8 mouse cellular contexts compared by ENCODE assay signal in genomic region chr5:129942073-129942939, GRCm38 (mm10). TPM values are rescaled to one million over a fixed set of nuclear protein-coding genes. Genes with fewer than 3 reads are reported as not detected.
DNase-seq lines count a peak whose midpoint lies in the region; ATAC-seq lines count a peak whose summit lies in the region.
"Not testable (repeated sequence)": the region's sequence is repeated elsewhere in the genome, so short reads cannot be mapped to it uniquely, and the experiment has no call there.

No protein-coding gene starts in this region.

- H3K4me3 ChIP-seq in forebrain, embryonic 14.5 days (ENCODE audit: low read depth, low read length), result peak overlapping the region; percentile 82
- peak overlapping the region; percentile 93 for H3K4me3 ChIP-seq in liver, embryonic 15.5 days (replicated peaks)
- peak overlapping the region; percentile 86 for H3K4me3 ChIP-seq in neural tube, embryonic 11.5 days (ENCODE audit: low read depth, low read length)
- peak overlapping the region; percentile 89 for H3K4me3 ChIP-seq in stomach, embryonic 16.5 days (replicated peaks; ENCODE audit: low read length)

- H3K9ac ChIP-seq in forebrain, embryonic 14.5 days (ENCODE audit: low read length), result peak overlapping the region; percentile 88
- H3K9ac ChIP-seq in liver, embryonic 15.5 days, result peak overlapping the region; percentile 97
- H3K9ac ChIP-seq in neural tube, embryonic 11.5 days (ENCODE audit: low read length), result peak overlapping the region; percentile 75
- peak overlapping the region; percentile 94 for H3K9ac ChIP-seq in stomach, embryonic 16.5 days (ENCODE audit: low read length)

- peak overlapping the region; percentile 33; the same call in 1 of the 2 replicates for H3K27ac ChIP-seq in forebrain, embryonic 14.5 days (ENCODE audit: low read depth, low read length)
- peak overlapping the region; percentile 95 for H3K27ac ChIP-seq in liver, embryonic 15.5 days (replicated peaks)
- H3K27ac ChIP-seq in neural tube, embryonic 11.5 days (ENCODE audit: low read depth, low read length), result 0 out of 2 replicates have a peak overlapping the region, but pooled peaks have one; percentile 21
- H3K27ac ChIP-seq in stomach, embryonic 16.5 days (ENCODE audit: low read length), result peak overlapping the region; percentile 70

- intact Hi-C loops in heart, postnatal 10 days (cut with DNase I), result not testable (repeated sequence)

- not testable (repeated sequence) for H3K4me1 ChIP-seq in forebrain, embryonic 14.5 days (ENCODE audit: control insufficient read depth, insufficient read depth, low read length); neural tube, embryonic 11.5 days (ENCODE audit: control insufficient read depth, insufficient read depth, low read length); stomach, embryonic 16.5 days (ENCODE audit: control insufficient read depth, insufficient read depth, low read length)
- H3K4me1 ChIP-seq in liver, embryonic 15.5 days (replicated peaks), result peaks cover 36% of the 10 kb centered on the region

- DNase-seq in ES-CJ7 (ENCODE audit: low read depth, low spot score), result peak; percentile 27
- peak; percentile 66 for DNase-seq in cerebellum, adult 11-12 months
- DNase-seq in forebrain, embryonic 14.5 days (ENCODE audit: low spot score), result peak; percentile 19
- DNase-seq in heart, postnatal 10 days, result peak; percentile 46 to 48
- peak; percentile 6 to 61 for DNase-seq in kidney, postnatal 25 days
- DNase-seq in neural tube, embryonic 11.5 days (ENCODE audit: low spot score), result peak; percentile 48

- peak overlapping the region; percentile 84 for H3K4me2 ChIP-seq in forebrain, embryonic 14.5 days (ENCODE audit: low read length)
- peak overlapping the region; percentile 76 for H3K4me2 ChIP-seq in liver, embryonic 15.5 days
- H3K4me2 ChIP-seq in neural tube, embryonic 11.5 days (ENCODE audit: low read depth), result peak overlapping the region; percentile 76
- H3K4me2 ChIP-seq in stomach, embryonic 16.5 days (ENCODE audit: low read depth, low read length), result peak overlapping the region; percentile 89

- H3K9me3 ChIP-seq in forebrain, embryonic 14.5 days (replicated peaks; ENCODE audit: control insufficient read depth, low read length); liver, embryonic 15.5 days (replicated peaks); neural tube, embryonic 11.5 days (ENCODE audit: control insufficient read depth, low read length); stomach, embryonic 16.5 days (replicated peaks; ENCODE audit: control insufficient read depth, low read length): not testable (repeated sequence)

- WGBS in forebrain, embryonic 14.5 days, result under 1% methylated on average over 40 of the region's 82 CpGs
- under 1% methylated on average over 52 of the region's 82 CpGs for WGBS in liver, embryonic 15.5 days (ENCODE audit: insufficient replicate concordance)
- under 1% methylated on average over 32 of the region's 82 CpGs for WGBS in neural tube, embryonic 11.5 days
- under 1% methylated on average over 52 of the region's 82 CpGs for WGBS in stomach, embryonic 16.5 days

- not testable (repeated sequence) for H3K36me3 ChIP-seq in forebrain, embryonic 14.5 days (ENCODE audit: control insufficient read depth, insufficient read depth, low read length); neural tube, embryonic 11.5 days (ENCODE audit: control insufficient read depth, insufficient read depth, low read length); stomach, embryonic 16.5 days (ENCODE audit: control insufficient read depth, insufficient read depth, low read length)
- peaks cover 16% of the 10 kb centered on the region for H3K36me3 ChIP-seq in liver, embryonic 15.5 days (replicated peaks)

- not testable (repeated sequence) for H3K27me3 ChIP-seq in forebrain, embryonic 14.5 days (replicated peaks; ENCODE audit: control insufficient read depth, insufficient read depth, low read length); liver, embryonic 15.5 days; neural tube, embryonic 11.5 days (ENCODE audit: control insufficient read depth, insufficient read depth, low read length); stomach, embryonic 16.5 days (ENCODE audit: control insufficient read depth, insufficient read depth, low read length)

- peak; percentile 71 for ATAC-seq in forebrain, embryonic 14.5 days
- peak; percentile 40 for ATAC-seq in liver, embryonic 15.5 days (ENCODE audit: insufficient read depth)
- ATAC-seq in neural tube, embryonic 11.5 days (ENCODE audit: insufficient read depth, low FRiP score, low TSS enrichment), result peak; percentile 62
- ATAC-seq in stomach, embryonic 16.5 days (ENCODE audit: insufficient read depth, low FRiP score), result peak; percentile 14

RNA-seq across cellular contexts. Expression of gene Vkorc1l1, which starts 0.5 kb away (rescaled TPM):
- 21.1 and 28.5 TPM in 2 replicates for polyA plus RNA-seq in forebrain, embryonic 14.5 days (2014; fragmentation: Nextera tagmentation; extraction: Ambion mirVana)
- total RNA-seq in heart, postnatal 10 days (2021), result 10 to 100 TPM; 18.5 to 19.9 TPM
- 18.4 and 21.7 TPM in 2 replicates for polyA plus RNA-seq in liver, embryonic 15.5 days (2015; fragmentation: Nextera tagmentation; extraction: Ambion mirVana)
- 31.3 and 32.2 TPM in 2 replicates for polyA plus RNA-seq in neural tube, embryonic 11.5 days (2014; fragmentation: Nextera tagmentation; extraction: Ambion mirVana)
- polyA plus RNA-seq in stomach, embryonic 16.5 days (2015; fragmentation: Nextera tagmentation; extraction: Ambion mirVana), result 19.2 TPM in 2 replicates

RNA-seq across cellular contexts. Expression of gene Nupr1l, which starts 34.0 kb away (rescaled TPM):
- 3.8 and 5.6 TPM in 2 replicates for polyA plus RNA-seq in forebrain, embryonic 14.5 days (2014; fragmentation: Nextera tagmentation; extraction: Ambion mirVana)
- total RNA-seq in heart, postnatal 10 days (2021), result under 1 TPM; 0.48 to 0.82 TPM
- 0.29 and 0.67 TPM in 2 replicates for polyA plus RNA-seq in liver, embryonic 15.5 days (2015; fragmentation: Nextera tagmentation; extraction: Ambion mirVana)
- 2.3 and 2.9 TPM in 2 replicates for polyA plus RNA-seq in neural tube, embryonic 11.5 days (2014; fragmentation: Nextera tagmentation; extraction: Ambion mirVana)
- 2.7 and 2.9 TPM in 2 replicates for polyA plus RNA-seq in stomach, embryonic 16.5 days (2015; fragmentation: Nextera tagmentation; extraction: Ambion mirVana)

RNA-seq across cellular contexts. Expression of gene Phkg1, which starts 44.0 kb away (rescaled TPM):
- 0.09 and 0.11 TPM in 2 replicates for polyA plus RNA-seq in forebrain, embryonic 14.5 days (2014; fragmentation: Nextera tagmentation; extraction: Ambion mirVana)
- total RNA-seq in heart, postnatal 10 days (2021), result 1 to 10 TPM; 3.2 to 5.7 TPM
- 0.10 and 0.20 TPM in 2 replicates for polyA plus RNA-seq in liver, embryonic 15.5 days (2015; fragmentation: Nextera tagmentation; extraction: Ambion mirVana)
- polyA plus RNA-seq in neural tube, embryonic 11.5 days (2014; fragmentation: Nextera tagmentation; extraction: Ambion mirVana), result 0.24 TPM in 1 of 2 replicates, not detected in the other
- polyA plus RNA-seq in stomach, embryonic 16.5 days (2015; fragmentation: Nextera tagmentation; extraction: Ambion mirVana), result 0.11 and 0.41 TPM in 2 replicates

RNA-seq across cellular contexts. Expression of gene Zbed5, which starts 46.8 kb away (rescaled TPM):
- polyA plus RNA-seq in forebrain, embryonic 14.5 days (2014; fragmentation: Nextera tagmentation; extraction: Ambion mirVana), result 14.9 and 22.3 TPM in 2 replicates
- total RNA-seq in heart, postnatal 10 days (2021), result under 1 TPM; 0.89 to 0.97 TPM
- 0.62 and 0.69 TPM in 2 replicates for polyA plus RNA-seq in liver, embryonic 15.5 days (2015; fragmentation: Nextera tagmentation; extraction: Ambion mirVana)
- polyA plus RNA-seq in neural tube, embryonic 11.5 days (2014; fragmentation: Nextera tagmentation; extraction: Ambion mirVana), result 8.8 and 10.0 TPM in 2 replicates
- polyA plus RNA-seq in stomach, embryonic 16.5 days (2015; fragmentation: Nextera tagmentation; extraction: Ambion mirVana), result 2.4 and 3.7 TPM in 2 replicates

RNA-seq across cellular contexts. Expression of gene Chchd2, which starts 55.0 kb away (rescaled TPM):
- polyA plus RNA-seq in forebrain, embryonic 14.5 days (2014; fragmentation: Nextera tagmentation; extraction: Ambion mirVana), result 1,049 and 1,237 TPM in 2 replicates
- 100 to 1,000 TPM; 922 to 943 TPM for total RNA-seq in heart, postnatal 10 days (2021)
- polyA plus RNA-seq in liver, embryonic 15.5 days (2015; fragmentation: Nextera tagmentation; extraction: Ambion mirVana), result 519 and 524 TPM in 2 replicates
- polyA plus RNA-seq in neural tube, embryonic 11.5 days (2014; fragmentation: Nextera tagmentation; extraction: Ambion mirVana), result 988 and 1,013 TPM in 2 replicates
- polyA plus RNA-seq in stomach, embryonic 16.5 days (2015; fragmentation: Nextera tagmentation; extraction: Ambion mirVana), result 800 and 813 TPM in 2 replicates

Comparison
In these comparisons a context has a peak if more than half of its experiments do, and no peak if none do; other contexts are left out.
1. Peak in every context shown above with its lines: DNase-seq, ATAC-seq, H3K4me3 ChIP-seq and H3K27ac ChIP-seq.
2. ATAC-seq: peak in every context shown above with its lines; median percentile 71 in forebrain, embryonic 14.5 days; 62 in neural tube, embryonic 11.5 days; 40 in liver, embryonic 15.5 days; 14 in stomach, embryonic 16.5 days.
3. H3K27ac ChIP-seq: peak in every context shown above with its lines; median percentile 95 in liver, embryonic 15.5 days; 70 in stomach, embryonic 16.5 days; 33 in forebrain, embryonic 14.5 days; 21 in neural tube, embryonic 11.5 days.